Mouse (Mus musculus): ENCODE measurements around the gene Glyat. TPM values are rescaled to one million over a fixed set of nuclear protein-coding genes. Genes with fewer than 3 reads are reported as not detected.

Gene Glyat
- polyA plus RNA-seq, 1 experiment from 2014 or later: not detected

DNA sequence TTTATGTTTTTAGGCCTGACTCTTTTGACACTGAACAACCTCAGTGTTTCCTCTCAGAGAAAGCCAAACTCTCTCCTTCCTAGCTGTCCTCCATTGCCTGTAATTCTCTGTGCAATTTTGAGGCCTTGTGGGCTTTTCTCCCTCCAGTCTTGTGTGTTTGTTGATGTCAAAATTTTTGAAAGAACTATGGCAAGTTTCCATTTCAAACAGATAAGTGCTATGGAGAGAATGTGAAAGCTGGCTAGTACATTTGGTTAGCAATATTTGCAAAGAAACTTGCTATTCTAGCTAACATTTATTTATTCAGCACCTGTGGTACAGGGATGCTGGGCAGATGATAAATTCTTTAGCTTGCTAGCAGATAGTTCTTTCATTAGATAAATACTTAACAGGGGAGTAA is 63.1 kb downstream of the Glyat start:
- H3K4me3 ChIP-seq: no peak overlapping the region
- no peak overlapping the region for H3K9ac ChIP-seq
- H3K4me1 ChIP-seq (replicated peaks): no peaks in the 10 kb centered on the region
- H3K27ac ChIP-seq (replicated peaks): no peak overlapping the region
- H3K4me2 ChIP-seq: no peak overlapping the region
- ATAC-seq (ENCODE audit: low read depth): no peak
- no peaks in the 10 kb centered on the region for H3K9me3 ChIP-seq
- H3K27me3 ChIP-seq: no peaks in the 10 kb centered on the region
- no peaks in the 10 kb centered on the region for H3K36me3 ChIP-seq

Other genes starting within 250 kb of the Glyat start
- gene Olfr1440, start 246.0 kb upstream of the Glyat start, polyA plus RNA-seq (2015; fragmentation: Nextera tagmentation; extraction: Ambion mirVana): not detected in 2 replicates
- not detected in 2 replicates for gene Olfr1441, start 215.9 kb upstream of the Glyat start, polyA plus RNA-seq (2015; fragmentation: Nextera tagmentation; extraction: Ambion mirVana)
- gene Pfpl, start 205.4 kb upstream of the Glyat start, polyA plus RNA-seq (2015; fragmentation: Nextera tagmentation; extraction: Ambion mirVana): 0.08 TPM in 1 of 2 replicates, not detected in the other
- 0.54 and 0.89 TPM in 2 replicates for gene Mpeg1, start 172.5 kb upstream of the Glyat start, polyA plus RNA-seq (2015; fragmentation: Nextera tagmentation; extraction: Ambion mirVana)
- gene Dtx4, start 131.9 kb upstream of the Glyat start, polyA plus RNA-seq (2015; fragmentation: Nextera tagmentation; extraction: Ambion mirVana): 34.2 and 35.5 TPM in 2 replicates
- gene Fam111a, start 87.6 kb upstream of the Glyat start, polyA plus RNA-seq (2015; fragmentation: Nextera tagmentation; extraction: Ambion mirVana): 7.9 and 8.0 TPM in 2 replicates
- gene Gm4952, start 33.3 kb upstream of the Glyat start, polyA plus RNA-seq (2015; fragmentation: Nextera tagmentation; extraction: Ambion mirVana): not detected in 2 replicates
- gene Olfr1442, start 37.1 kb downstream of the Glyat start, polyA plus RNA-seq (2015; fragmentation: Nextera tagmentation; extraction: Ambion mirVana): not detected in 2 replicates
- not detected in 2 replicates for gene Olfr1443, start 44.8 kb downstream of the Glyat start, polyA plus RNA-seq (2015; fragmentation: Nextera tagmentation; extraction: Ambion mirVana)
- not detected in 2 replicates for gene Keg1, start 62.5 kb downstream of the Glyat start, polyA plus RNA-seq (2015; fragmentation: Nextera tagmentation; extraction: Ambion mirVana)
- gene Cntf, start 132.3 kb downstream of the Glyat start, polyA plus RNA-seq (2015; fragmentation: Nextera tagmentation; extraction: Ambion mirVana): 0.87 and 1.2 TPM in 2 replicates
- 14.8 and 15.4 TPM in 2 replicates for gene Zfp91, start 162.8 kb downstream of the Glyat start, polyA plus RNA-seq (2015; fragmentation: Nextera tagmentation; extraction: Ambion mirVana)
- gene Lpxn, start 162.9 kb downstream of the Glyat start, polyA plus RNA-seq (2015; fragmentation: Nextera tagmentation; extraction: Ambion mirVana): 1.2 and 1.9 TPM in 2 replicates
- not detected in 2 replicates for gene Gm5244, start 213.4 kb downstream of the Glyat start, polyA plus RNA-seq (2015; fragmentation: Nextera tagmentation; extraction: Ambion mirVana)
- not detected in 2 replicates for gene Olfr1444, start 224.0 kb downstream of the Glyat start, polyA plus RNA-seq (2015; fragmentation: Nextera tagmentation; extraction: Ambion mirVana)